Mouse (Mus musculus): ENCODE data around the gene Gp1ba. TPM values are rescaled to one million over a fixed set of nuclear protein-coding genes. Genes with fewer than 3 reads are reported as not detected.

Gp1ba gene
- total RNA-seq, 4 experiments from 2014 or later: 0.31 to 0.55 (median 0.54) TPM

- no peak for DNase-seq (ENCODE audit: low spot score)
Observed at GRCm38 (mm10) chr11:70652884-70653344, 14.0 kb downstream of the Gp1ba start.

- DNase-seq (ENCODE audit: low spot score): peak; percentile 46
Observed at GRCm38 (mm10) chr11:70653345-70654197, 14.6 kb downstream of the Gp1ba start.

GRCm38 (mm10) chr11:70654198-70654922 is 15.4 kb downstream of the Gp1ba start, which contains the start of gene Pfn1:
Gene Pfn1 (minus strand): TSS chr11:70654644.
- peak; percentile 65 for DNase-seq (ENCODE audit: low spot score)

GRCm38 (mm10) chr11:70654923-70655570 is 16.1 kb downstream of the Gp1ba start:
- peak; percentile 80 for DNase-seq (ENCODE audit: low spot score)

- peak; percentile 65 for DNase-seq (ENCODE audit: low spot score)
Observed at GRCm38 (mm10) chr11:70655571-70656455, 16.9 kb downstream of the Gp1ba start.

GRCm38 (mm10) chr11:70656456-70656927 is 17.6 kb downstream of the Gp1ba start:
- DNase-seq (ENCODE audit: low spot score): peak; percentile 81

- DNase-seq (ENCODE audit: low spot score): no peak
Observed at GRCm38 (mm10) chr11:70656964-70657363, 18.0 kb downstream of the Gp1ba start, which contains the start of gene Eno3. Gene Eno3 (plus strand): TSS chr11:70657202.

GRCm38 (mm10) chr11:70657573-70657972 is 18.7 kb downstream of the Gp1ba start:
- no peak for DNase-seq (ENCODE audit: low spot score)

- DNase-seq (ENCODE audit: low spot score): no peak
Observed at GRCm38 (mm10) chr11:70657991-70658390, 19.1 kb downstream of the Gp1ba start.

- no peak for DNase-seq (ENCODE audit: low spot score)
Observed at GRCm38 (mm10) chr11:70658521-70658920, 19.6 kb downstream of the Gp1ba start.

- no peak for DNase-seq (ENCODE audit: low spot score)
Observed at GRCm38 (mm10) chr11:70658942-70659341, 20.0 kb downstream of the Gp1ba start.

GRCm38 (mm10) chr11:70660571-70660970 is 21.6 kb downstream of the Gp1ba start:
- no peak for DNase-seq (ENCODE audit: low spot score)

GRCm38 (mm10) chr11:70663101-70663500 is 24.2 kb downstream of the Gp1ba start:
- DNase-seq (ENCODE audit: low spot score): no peak

- DNase-seq (ENCODE audit: low spot score): no peak
Observed at GRCm38 (mm10) chr11:70663957-70664356, 25.0 kb downstream of the Gp1ba start.

- DNase-seq (ENCODE audit: low spot score): no peak
Observed at GRCm38 (mm10) chr11:70664741-70665140, 25.8 kb downstream of the Gp1ba start.

GRCm38 (mm10) chr11:70666687-70667086 is 27.8 kb downstream of the Gp1ba start:
- no peak for DNase-seq (ENCODE audit: low spot score)

GRCm38 (mm10) chr11:70667271-70668150 is 28.6 kb downstream of the Gp1ba start:
- no peak for DNase-seq (ENCODE audit: low spot score)

GRCm38 (mm10) chr11:70668335-70668770 is 29.4 kb downstream of the Gp1ba start:
- DNase-seq (ENCODE audit: low spot score): no peak

- peak; percentile 100 for DNase-seq (ENCODE audit: low spot score)
Observed at GRCm38 (mm10) chr11:70668771-70669505, 30.0 kb downstream of the Gp1ba start, which contains the start of gene Spag7. Gene Spag7 (minus strand): TSS chr11:70669416.
